Mouse (Mus musculus) thymus, adult 2 months (tissue): ENCODE measurements around the gene St6galnac6. TPM values are rescaled to one million over a fixed set of nuclear protein-coding genes. Genes with fewer than 3 reads are reported as not detected.

Experiments
- DNase-seq: peaks from one replicate; pipeline ENCODE4 v3.0.0; 2021
- H3K27ac ChIP-seq: fragments of 200-500 bp; 2 replicates; pipeline ENCODE4 v1.5.1; 2012; ENCODE audit warnings: low read length, control low read depth; ENCODE audit not compliant: control insufficient read depth, insufficient read depth
- H3K27me3 ChIP-seq: fragments of 200-500 bp; 2 replicates; pipeline ENCODE4 v1.6.1; 2012; ENCODE audit warnings: mild to moderate bottlenecking, low read length, moderate library complexity, mixed read lengths; ENCODE audit not compliant: control insufficient read depth, insufficient read depth
- H3K36me3 ChIP-seq: fragments of 200-500 bp; 2 replicates; pipeline ENCODE4 v1.6.1; 2012; ENCODE audit warnings: mild to moderate bottlenecking, low read length, moderate library complexity; ENCODE audit not compliant: control insufficient read depth, insufficient read depth
- H3K4me1 ChIP-seq: fragments of 200-500 bp; replicated peaks from 2 replicates; pipeline ENCODE4 v1.6.1; 2012; ENCODE audit warnings: low read length; ENCODE audit not compliant: control insufficient read depth, insufficient read depth
- H3K4me3 ChIP-seq: fragments of 200-500 bp; 2 replicates; pipeline ENCODE4 v1.5.1; 2012; ENCODE audit warnings: mild to moderate bottlenecking, low read length, control low read depth, moderate library complexity; ENCODE audit not compliant: control insufficient read depth, insufficient read depth
- CTCF ChIP-seq: fragments of 200-500 bp; IDR thresholded peaks from 2 replicates; pipeline ENCODE4 v1.5.1; 2012; ENCODE audit warnings: mild to moderate bottlenecking, control low read depth, low read length, moderate library complexity, borderline replicate concordance; ENCODE audit not compliant: control insufficient read depth, poor library complexity, insufficient read depth; ENCODE audit errors: extremely low read depth
- POLR2A ChIP-seq: fragments of 200-500 bp; IDR thresholded peaks from 2 replicates; pipeline ENCODE4 v1.6.1; 2012; ENCODE audit warnings: mild to moderate bottlenecking, low read length, control low read depth, moderate library complexity; ENCODE audit not compliant: control insufficient read depth, poor library complexity, insufficient read depth; ENCODE audit errors: extremely low read depth
- WGBS: fragments of 180-500 bp; shearing (Covaris S2); methylation state at CpG from one replicate; pipeline ENCODE4 v1.1.7; 2018; 5-methylcytosine and 5-hydroxymethylcytosine counted together
- polyA plus RNA-seq: library from polyadenylated mRNA; depleted of rRNA; stranded (reverse); fragments of >200 nt; gene quantifications from 2 replicates; pipeline ENCODE4 v1.2.3, GENCODE M21; 2012

St6galnac6 gene
- polyA plus RNA-seq, 1 experiment: 25.9 TPM

GRCm38 (mm10) chr2:32620682-32621516, 21.4 kb downstream of the St6galnac6 start:
- no peaks in the 10 kb centered on the region for H3K27me3 ChIP-seq
- DNase-seq: no peak
- no peaks in the 10 kb centered on the region for H3K36me3 ChIP-seq
- no peak for TF ChIP-seq POLR2A
- TF ChIP-seq CTCF: no peak
- 87% methylated on average over 4 of the region's 4 CpGs for WGBS
- H3K4me3 ChIP-seq: no peak overlapping the region
- H3K27ac ChIP-seq: no peak overlapping the region
- H3K4me1 ChIP-seq: no peaks in the 10 kb centered on the region

GRCm38 (mm10) chr2:32621517-32621859, 22.0 kb downstream of the St6galnac6 start, which contains the start of gene Ak1:
TSS of gene Ak1 (plus strand) at chr2:32621758.
- Histone ChIP-seq H3K27me3 (no peaks in the 10 kb centered on the region), H3K4me1 (no peaks in the 10 kb centered on the region), H3K27ac (no peak within 1 kb of the TSS), H3K4me3 (no peak within 1 kb of the TSS), H3K36me3 (no peaks in the 10 kb centered on the region)
- TF ChIP-seq CTCF (no peak), POLR2A (no peak)
- DNase-seq: no peak
- WGBS: 68% methylated on average over 7 of the region's 7 CpGs

GRCm38 (mm10) chr2:32624111-32624748, 24.7 kb downstream of the St6galnac6 start:
- 92% methylated on average over 5 of the region's 5 CpGs for WGBS
- no peak for DNase-seq
- H3K36me3 ChIP-seq: no peaks in the 10 kb centered on the region
- no peak overlapping the region for H3K27ac ChIP-seq
- H3K27me3 ChIP-seq: no peaks in the 10 kb centered on the region
- H3K4me3 ChIP-seq: no peak overlapping the region
- TF ChIP-seq CTCF (no peak), POLR2A (no peak)
- no peaks in the 10 kb centered on the region for H3K4me1 ChIP-seq

GRCm38 (mm10) chr2:32625212-32625872, 25.8 kb downstream of the St6galnac6 start:
- H3K4me3 ChIP-seq: no peak overlapping the region
- no peak for TF ChIP-seq POLR2A
- no peak for TF ChIP-seq CTCF
- H3K4me1 ChIP-seq: no peaks in the 10 kb centered on the region

GRCm38 (mm10) chr2:32625873-32626694, 26.6 kb downstream of the St6galnac6 start:
- DNase-seq: no peak
- TF ChIP-seq POLR2A (no peak), CTCF (no peak)
- no peaks in the 10 kb centered on the region for H3K27me3 ChIP-seq
- H3K4me1 ChIP-seq: no peaks in the 10 kb centered on the region
- H3K27ac ChIP-seq: no peak overlapping the region
- WGBS: 70% methylated on average over 5 of the region's 5 CpGs
- H3K4me3 ChIP-seq: no peak overlapping the region
- H3K36me3 ChIP-seq: no peaks in the 10 kb centered on the region

More at GRCm38 (mm10) chr2:32625212-32625872, 25.8 kb downstream of the St6galnac6 start:
- H3K27me3 ChIP-seq: no peaks in the 10 kb centered on the region
- H3K36me3 ChIP-seq: no peaks in the 10 kb centered on the region
- WGBS: 31% methylated on average over 13 of the region's 13 CpGs
- no peak overlapping the region for H3K27ac ChIP-seq
- no peak for DNase-seq

- H3K4me3 ChIP-seq: no peak overlapping the region
- H3K27ac ChIP-seq: no peak overlapping the region
- no peak for DNase-seq
- H3K4me1 ChIP-seq: no peaks in the 10 kb centered on the region
- H3K36me3 ChIP-seq: no peaks in the 10 kb centered on the region
- no peaks in the 10 kb centered on the region for H3K27me3 ChIP-seq
- TF ChIP-seq CTCF: no peak
- TF ChIP-seq POLR2A: no peak
- 85% methylated on average over 20 of the region's 20 CpGs for WGBS
Measured at GRCm38 (mm10) chr2:32627266-32628043, 27.9 kb downstream of the St6galnac6 start.
